Comparison of ENCODE assay signal across 8 mouse cellular contexts in genomic region chr5:148952419-148952818, GRCm38 (mm10). TPM values are rescaled to one million over a fixed set of nuclear protein-coding genes. Genes with fewer than 3 reads are reported as not detected.
A peak's percentile ranks its signal among the peaks of the same experiment; 100 is the strongest.
DNase-seq lines count a peak whose midpoint lies in the region; ATAC-seq and TF ChIP-seq lines count a peak whose summit lies in the region.

No protein-coding gene starts in this region.

- ATAC-seq in midbrain, embryonic 15.5 days (replicated peaks) = no peak
- ATAC-seq in erythroblast, adult 5-6 weeks (replicated peaks; ENCODE audit: low FRiP score, poor library complexity, severe bottlenecking) = 0 out of 2 replicates have a peak, but pooled peaks have one; percentile 42
- no peak for ATAC-seq in megakaryocyte, adult 5-6 weeks (ENCODE audit: poor library complexity, severe bottlenecking)

- H3K4me1 ChIP-seq in midbrain, embryonic 10.5 days = peaks cover 5% of the 10 kb centered on the region; the same call in 1 of the 2 replicates
- H3K4me1 ChIP-seq in midbrain, embryonic 15.5 days = no peaks in the 10 kb centered on the region
- H3K4me1 ChIP-seq in small intestine, adult 2 months (ENCODE audit: control insufficient read depth, insufficient read depth, insufficient read length, low read length) = peaks cover 14% of the 10 kb centered on the region

- peak; percentile 51 for DNase-seq in embryo, embryonic 10 days (ENCODE audit: low spot score)
- no peak for DNase-seq in embryo, embryonic 11 days
- peak; percentile 49 for DNase-seq in midbrain, embryonic 10.5 days (ENCODE audit: low spot score)
- DNase-seq in right cerebral cortex, postnatal 14 days = no peak

- no peak overlapping the region for H3K4me3 ChIP-seq in midbrain, embryonic 10.5 days
- H3K4me3 ChIP-seq in midbrain, embryonic 15.5 days = no peak overlapping the region
- H3K4me3 ChIP-seq in small intestine, adult 2 months (ENCODE audit: low read depth, low read length) = no peak overlapping the region

- 47% methylated on average over 6 of the region's 6 CpGs for WGBS in midbrain, embryonic 10.5 days
- 49% methylated on average over 6 of the region's 6 CpGs for WGBS in midbrain, embryonic 15.5 days
- WGBS in small intestine, adult 2 months = 60% methylated on average over 6 of the region's 6 CpGs

- H3K27ac ChIP-seq in midbrain, embryonic 10.5 days (replicated peaks) = no peak overlapping the region
- H3K27ac ChIP-seq in midbrain, embryonic 15.5 days = no peak overlapping the region
- no peak overlapping the region for H3K27ac ChIP-seq in small intestine, adult 2 months (ENCODE audit: insufficient read depth, low read depth, low read length)

- no peak overlapping the region for H3K4me2 ChIP-seq in midbrain, embryonic 15.5 days

- no peak overlapping the region for H3K9ac ChIP-seq in midbrain, embryonic 15.5 days

- no peaks in the 10 kb centered on the region for H3K27me3 ChIP-seq in midbrain, embryonic 10.5 days (ENCODE audit: low read depth, poor library complexity, severe bottlenecking)
- H3K27me3 ChIP-seq in midbrain, embryonic 15.5 days (replicated peaks) = no peaks in the 10 kb centered on the region
- H3K27me3 ChIP-seq in small intestine, adult 2 months (ENCODE audit: control insufficient read depth, insufficient read depth, low read length) = no peaks in the 10 kb centered on the region

- no peaks in the 10 kb centered on the region for H3K9me3 ChIP-seq in midbrain, embryonic 10.5 days (replicated peaks)
- no peaks in the 10 kb centered on the region for H3K9me3 ChIP-seq in midbrain, embryonic 15.5 days

- peak; percentile 69; the same call in 1 of the 2 replicates for TF ChIP-seq CTCF in small intestine, adult 2 months (IDR thresholded peaks at IDR 0.05; ENCODE audit: extremely low read depth, insufficient read length, insufficient replicate concordance, low read depth, low read length)

- TF ChIP-seq POLR2A in small intestine, adult 2 months (IDR thresholded peaks at IDR 0.05; ENCODE audit: low read depth, low read length) = no peak

- H3K36me3 ChIP-seq in midbrain, embryonic 10.5 days = no peaks in the 10 kb centered on the region
- no peaks in the 10 kb centered on the region for H3K36me3 ChIP-seq in midbrain, embryonic 15.5 days (replicated peaks)
- H3K36me3 ChIP-seq in small intestine, adult 2 months (ENCODE audit: control insufficient read depth, insufficient read depth, low read length) = no peaks in the 10 kb centered on the region

RNA-seq across cellular contexts. Expression of gene Katnal1, which starts 23.3 kb away (rescaled TPM):
- 24.2 and 29.5 TPM in 2 replicates for polyA plus RNA-seq in midbrain, embryonic 10.5 days (2016; fragmentation: Nextera tagmentation; extraction: Ambion mirVana)
- 33.4 and 42.7 TPM in 2 replicates for polyA plus RNA-seq in midbrain, embryonic 15.5 days (2015; fragmentation: Nextera tagmentation; extraction: Ambion mirVana)
- 4.0 and 4.6 TPM in 2 replicates for total RNA-seq in erythroblast, adult 5-6 weeks (2015; ENCODE audit: low replicate concordance)
- 9.1 and 10.4 TPM in 2 replicates for total RNA-seq in erythroblast, adult 5-6 weeks (2017; ENCODE audit: low replicate concordance)
- polyA plus RNA-seq in small intestine, adult 2 months (2012; rRNA removed) = 0.69 and 0.82 TPM in 2 replicates
- total RNA-seq in megakaryocyte, adult 5-6 weeks (2015) = 1.8 and 3.1 TPM in 2 replicates
- total RNA-seq in megakaryocyte, adult 5-6 weeks (2017) = 2.4 and 2.5 TPM in 2 replicates

RNA-seq across cellular contexts. Expression of gene Gm42791, which starts 42.5 kb away (rescaled TPM):
- polyA plus RNA-seq in midbrain, embryonic 10.5 days (2016; fragmentation: Nextera tagmentation; extraction: Ambion mirVana) = 2.0 TPM in 1 of 2 replicates, not detected in the other
- polyA plus RNA-seq in midbrain, embryonic 15.5 days (2015; fragmentation: Nextera tagmentation; extraction: Ambion mirVana) = 6.5 and 8.6 TPM in 2 replicates
- 1.9 TPM in 1 of 2 replicates, not detected in the other for total RNA-seq in erythroblast, adult 5-6 weeks (2015; ENCODE audit: low replicate concordance)
- total RNA-seq in erythroblast, adult 5-6 weeks (2017; ENCODE audit: low replicate concordance) = 14.2 TPM in 1 of 2 replicates, not detected in the other
- not detected in 2 replicates for polyA plus RNA-seq in small intestine, adult 2 months (2012; rRNA removed)
- total RNA-seq in megakaryocyte, adult 5-6 weeks (2015) = not detected in 2 replicates
- not detected in 2 replicates for total RNA-seq in megakaryocyte, adult 5-6 weeks (2017)

Comparison
In these comparisons a context has a peak if more than half of its experiments do, and no peak if none do; other contexts are left out.
1. DNase-seq: peak in embryo, embryonic 10 days (single experiment) and midbrain, embryonic 10.5 days (single experiment); none in embryo, embryonic 11 days (single experiment) and right cerebral cortex, postnatal 14 days (single experiment).
2. RNA of gene Katnal1, which starts 23.3 kb away (polyA plus RNA-seq): 33.4 to 42.7 TPM in midbrain, embryonic 15.5 days and 24.2 to 29.5 TPM in midbrain, embryonic 10.5 days; 0.69 to 0.82 TPM in small intestine, adult 2 months; every median in the first group is over 10 times any median in the second.